Mouse (Mus musculus): ENCODE measurements at regions not wholly inside any gene's neighbourhood (a gene's known extent, or its start where the extent isn't known, plus 50 kb on each side); places are given as distances from the start of the nearest gene placed in this dataset.

GRCm38 (mm10) chr17:64206196-64206718 lies 125.5 kb downstream of the Pja2 start:
- TF ChIP-seq CTCF (IDR thresholded peaks at IDR 0.05; ENCODE audit: low read depth): no peak
- no peak for TF ChIP-seq EP300 (IDR thresholded peaks at IDR 0.05; ENCODE audit: low read depth)

Measured in liver, postnatal 0 days (tissue).